Mouse (Mus musculus) urinary bladder, postnatal 25 days (tissue): ENCODE measurements at regions not wholly inside any gene's neighbourhood (a gene's known extent, or its start where the extent isn't known, plus 50 kb on each side); places are given as distances from the start of the nearest gene placed in this dataset.

Experiments
- DNase-seq: peaks from one replicate; pipeline ENCODE4 v3.0.0; 2022; ENCODE audit warnings: low spot score

GRCm38 (mm10) chr12:25896543-25896942, 518.5 kb downstream of the Rnf144a start:
- no peak for DNase-seq

- DNase-seq: no peak
Measured at GRCm38 (mm10) chr12:25895691-25896090, 519.4 kb downstream of the Rnf144a start.

DNA sequence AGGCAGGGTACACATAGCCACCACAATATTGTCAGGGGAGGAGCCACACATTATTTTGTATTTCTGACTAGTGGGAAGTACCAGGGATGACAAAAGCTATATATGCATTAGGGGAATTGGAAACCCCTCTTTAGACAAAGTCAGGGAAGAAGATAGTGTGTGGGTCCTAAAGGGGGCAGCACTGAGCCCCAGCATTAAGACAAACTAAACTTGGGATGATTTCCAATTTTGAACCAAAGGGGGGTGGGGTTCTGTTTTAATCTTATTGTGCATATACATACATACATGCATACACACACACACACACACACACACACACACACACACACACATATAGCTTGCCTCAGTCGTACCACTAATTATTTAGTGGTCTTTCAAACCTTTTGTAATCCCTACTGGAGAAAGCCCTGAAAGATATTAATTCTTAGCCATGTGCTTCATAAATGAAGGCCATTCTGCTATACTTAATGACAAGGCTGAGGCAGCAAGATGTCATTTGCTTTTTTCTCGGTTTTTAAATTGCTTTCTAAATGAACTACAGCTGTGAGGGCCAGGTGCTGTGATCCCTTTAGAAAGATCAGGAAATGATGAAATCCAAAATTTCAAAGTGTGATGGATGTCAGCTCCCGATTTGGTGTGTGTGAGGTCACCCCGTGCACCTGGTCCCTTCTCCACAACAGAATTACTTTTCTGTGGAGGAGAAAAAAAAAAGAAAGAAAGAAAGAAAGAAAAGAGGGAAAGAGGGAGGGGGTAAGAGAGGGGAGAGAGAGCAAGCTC, 523.5 kb downstream of the Rnf144a start:
- no peak for DNase-seq

GRCm38 (mm10) chr12:25890722-25891121, 524.3 kb downstream of the Rnf144a start:
- DNase-seq: peak; percentile 13

GRCm38 (mm10) chr12:25883771-25884171, 531.3 kb downstream of the Rnf144a start:
- no peak for DNase-seq

GRCm38 (mm10) chr12:25871816-25872215, 543.2 kb downstream of the Rnf144a start:
- no peak for DNase-seq

- no peak for DNase-seq
Measured at GRCm38 (mm10) chr12:25871001-25871461, 544.0 kb downstream of the Rnf144a start.

DNA sequence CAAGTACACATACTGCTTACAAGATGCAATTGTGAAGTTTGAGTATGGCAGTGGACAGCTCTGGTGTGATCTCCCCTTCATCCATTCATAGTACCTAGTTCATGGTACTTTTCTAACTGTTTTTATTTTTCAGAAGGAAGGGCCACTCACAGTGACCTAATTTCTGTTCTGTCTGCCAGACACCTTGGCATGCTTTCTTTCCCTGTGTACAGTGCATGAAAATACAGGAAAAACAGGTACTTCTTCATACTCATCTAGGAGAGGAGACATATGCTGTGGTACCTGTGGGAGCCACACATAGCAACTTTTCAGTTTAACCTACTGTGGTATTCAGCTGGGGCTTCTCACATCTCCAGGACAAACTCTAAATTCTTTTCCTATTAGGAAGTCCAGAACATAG, 545.2 kb downstream of the Rnf144a start:
- no peak for DNase-seq

DNA sequence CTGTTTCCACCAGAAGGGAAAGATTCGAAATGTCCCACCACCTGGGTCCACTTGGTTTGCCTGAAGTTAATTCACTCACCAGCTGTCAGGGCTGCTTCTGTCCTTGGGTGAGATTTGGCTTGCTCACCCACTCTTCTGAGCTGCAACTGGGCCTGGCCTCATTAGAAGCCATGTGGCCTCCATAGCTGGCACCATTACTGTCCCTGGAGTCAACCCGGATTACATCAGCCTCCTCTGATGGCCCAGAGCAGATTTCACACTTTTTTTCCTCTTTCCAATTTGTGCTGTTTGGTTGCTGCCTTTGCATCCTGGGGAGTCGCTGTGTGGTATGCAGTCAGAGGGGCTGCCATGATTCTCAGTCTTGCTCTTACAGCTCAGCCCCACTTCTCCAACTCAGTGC, 550.0 kb downstream of the Rnf144a start:
- no peak for DNase-seq

GRCm38 (mm10) chr12:25864113-25864852, 550.8 kb downstream of the Rnf144a start:
- DNase-seq: peak; percentile 15

DNA sequence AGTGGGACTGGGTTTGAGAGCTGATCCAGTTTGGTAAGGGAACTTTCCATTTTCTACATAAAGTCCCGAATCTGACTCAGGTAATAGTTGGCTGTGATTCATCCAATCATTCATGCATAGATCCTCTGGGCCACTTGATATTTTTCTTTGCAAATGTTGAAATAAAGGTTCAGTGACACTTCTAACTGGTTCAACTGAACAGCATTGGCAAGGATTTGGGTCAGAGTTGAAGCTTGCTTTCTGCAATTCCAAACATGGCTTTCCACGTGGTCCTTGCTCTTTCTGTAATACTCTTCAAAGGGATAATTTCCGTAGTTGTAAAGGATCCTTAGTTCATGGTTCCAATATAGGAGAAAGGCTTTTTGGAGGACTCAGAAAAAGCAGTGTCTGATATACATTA, 554.0 kb downstream of the Rnf144a start:
- no peak for DNase-seq

GRCm38 (mm10) chr12:25858397-25858796, 556.7 kb downstream of the Rnf144a start:
- no peak for DNase-seq

- no peak for DNase-seq
Measured at GRCm38 (mm10) chr12:25830057-25830456, 585.0 kb downstream of the Rnf144a start.

DNA sequence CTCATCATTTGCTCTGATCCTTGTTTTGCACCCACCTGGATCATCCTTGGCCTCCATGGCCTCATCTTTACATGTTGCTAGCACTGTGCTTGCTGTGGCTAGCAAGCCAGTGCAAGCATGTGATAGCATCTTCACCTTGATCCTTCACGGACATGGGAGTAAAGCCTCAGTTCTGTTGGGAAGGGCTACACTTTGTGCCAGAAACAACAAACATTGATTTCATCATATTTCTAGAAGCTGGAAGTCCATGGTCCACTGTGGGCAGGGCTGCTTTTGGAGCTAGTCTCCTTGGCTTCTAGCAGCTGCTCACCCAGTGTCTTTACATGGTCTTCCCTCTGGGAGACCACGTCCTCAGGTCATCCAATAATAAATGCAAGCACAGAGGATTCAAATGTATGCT, 587.1 kb downstream of the Rnf144a start:
- DNase-seq: no peak

GRCm38 (mm10) chr12:25826928-25827327, 588.1 kb downstream of the Rnf144a start:
- DNase-seq: no peak

GRCm38 (mm10) chr12:25826451-25826850, 588.6 kb downstream of the Rnf144a start:
- DNase-seq: no peak

DNA sequence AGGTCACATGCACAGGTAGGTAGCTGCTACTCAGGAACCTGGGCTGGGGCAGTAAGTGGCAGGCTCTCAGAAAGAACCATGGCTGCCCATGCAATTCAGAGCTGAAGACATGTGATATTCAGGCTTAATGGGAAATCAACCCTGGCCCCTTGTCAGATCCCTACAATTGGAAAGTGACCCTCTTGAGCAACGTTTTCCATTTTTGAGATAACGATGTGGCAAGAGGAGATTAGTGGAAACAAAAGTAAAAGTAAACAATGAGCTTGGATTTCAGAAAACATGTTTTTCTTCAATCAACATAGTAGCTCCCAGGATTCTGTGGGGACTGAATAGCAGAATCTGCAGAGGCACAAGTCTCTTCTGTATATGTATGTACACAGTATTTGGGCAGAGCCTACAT, 598.8 kb downstream of the Rnf144a start:
- DNase-seq: no peak

- DNase-seq: no peak
Measured at GRCm38 (mm10) chr12:25795092-25795491, 620.0 kb downstream of the Rnf144a start.

DNA sequence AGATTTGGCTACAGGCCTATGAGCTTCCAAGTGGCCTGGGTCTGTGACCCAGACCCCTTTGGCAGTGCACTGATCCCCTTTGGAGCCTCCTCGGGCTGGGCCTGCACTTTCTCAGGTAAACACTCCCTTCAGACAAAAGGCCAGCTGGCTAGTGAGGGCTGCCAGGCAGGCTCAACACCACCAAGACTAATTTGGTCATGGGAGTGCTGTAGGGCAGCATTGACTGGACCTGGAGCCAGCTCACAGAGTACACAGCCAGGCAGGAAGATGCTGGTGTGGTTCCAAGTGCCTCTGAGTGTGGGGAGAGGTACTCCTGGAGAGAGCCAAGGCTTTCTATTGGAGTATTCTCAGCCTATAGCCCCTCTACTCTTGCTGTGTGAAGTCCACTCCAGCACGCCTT, 620.5 kb downstream of the Rnf144a start:
- DNase-seq: no peak

DNA sequence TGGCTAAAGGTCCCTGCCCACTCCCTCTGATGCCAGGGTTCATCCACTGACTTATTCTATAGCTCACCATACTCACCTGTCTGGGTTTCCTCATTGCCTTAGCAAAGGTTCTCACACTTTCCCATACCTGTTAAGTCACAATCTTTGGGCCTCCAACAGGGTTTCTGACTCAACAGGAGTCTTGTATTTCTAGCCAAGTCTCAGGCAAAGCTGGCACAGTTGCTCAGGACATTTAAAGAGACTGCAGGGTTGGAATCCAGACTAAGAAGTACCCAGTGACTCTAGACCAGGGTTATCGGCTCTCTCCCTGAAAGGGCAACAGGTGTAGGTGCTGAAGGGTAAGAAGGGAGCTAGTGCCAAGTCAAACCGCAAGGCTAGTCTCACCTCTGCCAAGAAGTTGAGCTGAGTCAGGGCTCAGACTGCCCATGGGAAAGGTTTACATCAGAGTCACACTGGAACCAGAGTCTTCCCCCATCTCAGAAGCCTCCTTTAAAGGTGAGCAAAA, 622.4 kb downstream of the Rnf144a start:
- no peak for DNase-seq

DNA sequence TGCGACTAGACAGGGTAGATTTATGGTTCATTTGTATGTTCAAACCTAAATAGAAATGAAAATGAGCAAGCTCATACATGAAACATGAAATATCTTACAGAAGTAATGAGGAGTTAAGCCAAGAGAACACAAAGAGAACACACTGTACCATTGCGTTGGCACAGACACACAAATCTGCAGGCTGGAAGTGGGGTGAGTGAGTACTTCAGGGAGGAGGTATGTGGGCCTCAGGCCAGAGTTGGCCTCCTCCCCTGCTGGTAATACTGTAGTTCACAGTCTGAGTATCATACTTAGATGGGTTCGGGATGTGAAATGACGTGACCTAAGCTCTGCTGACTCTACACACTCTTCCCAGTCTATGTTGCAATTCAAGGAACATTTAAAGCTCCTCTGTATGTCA, 624.1 kb downstream of the Rnf144a start:
- DNase-seq: no peak

DNA sequence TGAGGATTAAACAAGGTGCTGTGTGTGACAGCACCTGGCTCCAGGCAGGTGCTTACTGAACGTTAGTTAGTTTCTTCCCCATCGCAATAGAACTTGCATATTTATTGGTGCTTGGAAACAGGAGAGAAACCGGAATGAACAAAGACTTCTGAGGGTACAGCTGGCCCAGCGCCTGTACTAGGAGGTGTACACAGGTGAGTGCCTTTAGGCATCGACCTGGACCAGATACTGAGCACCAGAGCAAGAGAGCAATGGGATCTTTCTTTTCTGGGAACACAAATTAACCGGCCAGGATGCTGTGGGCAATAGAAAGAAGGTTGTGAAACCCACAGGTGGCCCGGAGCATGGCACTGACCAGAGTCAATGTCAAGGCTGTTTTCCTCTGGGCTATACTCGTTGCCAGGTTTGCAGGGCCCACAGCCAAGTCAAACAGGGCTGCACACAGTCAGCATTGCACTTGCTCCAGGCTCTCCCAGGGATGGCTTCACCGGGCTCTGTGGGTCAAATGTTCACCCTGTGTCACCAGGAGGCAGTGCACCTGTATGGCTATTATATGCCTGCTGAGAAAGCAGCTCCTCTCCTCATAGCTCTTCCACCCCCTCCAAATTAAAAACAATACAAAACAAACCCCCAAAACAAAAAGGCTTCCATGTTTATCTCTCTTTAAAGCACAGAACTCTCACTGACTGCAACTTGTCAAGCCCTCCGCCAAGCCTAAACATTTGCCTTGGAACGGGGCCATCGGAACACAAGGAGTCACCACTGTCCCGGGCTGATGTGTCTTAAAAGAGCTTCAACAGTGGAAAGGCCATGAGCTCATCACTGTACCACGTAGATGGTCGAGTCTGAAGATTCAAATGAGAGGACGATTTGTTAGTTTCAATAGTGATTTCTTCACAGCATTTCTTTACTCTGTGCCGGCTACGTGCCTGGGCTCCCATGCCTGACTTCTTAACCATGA, 629.1 kb downstream of the Rnf144a start:
- no peak for DNase-seq
